Mouse (Mus musculus) megakaryocyte, embryonic 14.5 days (primary cell): ENCODE data around the gene Phf21a. TPM values are rescaled to one million over a fixed set of nuclear protein-coding genes. Genes with fewer than 3 reads are reported as not detected.

Source experiments
- H3K27me3 ChIP-seq: replicated peaks from 2 replicates; pipeline ENCODE3; 2012; ENCODE audit warnings: inconsistent platforms
- H3K36me3 ChIP-seq: replicated peaks from 2 replicates; pipeline ENCODE3; 2012; ENCODE audit warnings: low read length, inconsistent platforms, mixed read lengths
- H3K4me1 ChIP-seq: 2 replicates; pipeline ENCODE4 v1.6.1; 2012; ENCODE audit warnings: inconsistent platforms
- H3K4me3 ChIP-seq: replicated peaks from 2 replicates; pipeline ENCODE3; 2012; ENCODE audit warnings: moderate library complexity, mild to moderate bottlenecking, inconsistent platforms
- H3K9me3 ChIP-seq: 2 replicates; pipeline ENCODE4 v1.6.1; 2012; ENCODE audit warnings: inconsistent platforms
- FLI1 ChIP-seq: IDR thresholded peaks from 2 replicates; pipeline ENCODE4 v1.6.1; 2012; ENCODE audit warnings: low read length, inconsistent platforms, mixed read lengths
- GATA1 ChIP-seq: IDR thresholded peaks from 3 replicates; pipeline ENCODE4 v1.6.1; 2012; ENCODE audit warnings: mixed read lengths, low read length, inconsistent platforms, borderline replicate concordance
- polyA plus RNA-seq: library from polyadenylated mRNA; stranded (reverse); fragments of >175 nt; gene quantifications from 2 replicates; pipeline ENCODE4 v1.2.3, GENCODE M21; 2012; ENCODE audit warnings: low replicate concordance; ENCODE audit not compliant: insufficient read depth

Gene Phf21a
- polyA plus RNA-seq, 1 experiment, result 19.0 TPM

GRCm38 (mm10) chr2:92402591-92403326 is 309.8 kb downstream of the Phf21a start:
- Histone ChIP-seq H3K9me3 (peaks cover 11% of the 10 kb centered on the region), H3K27me3 (peaks cover 42% of the 10 kb centered on the region), H3K4me1 (peaks cover 25% of the 10 kb centered on the region), H3K4me3 (no peak overlapping the region), H3K36me3 (peaks cover 49% of the 10 kb centered on the region)
- no peak for TF ChIP-seq GATA1
- no peak for TF ChIP-seq FLI1

GRCm38 (mm10) chr2:92403776-92404319 is 310.9 kb downstream of the Phf21a start:
- H3K4me1 ChIP-seq, result peaks cover 25% of the 10 kb centered on the region
- H3K36me3 ChIP-seq, result peaks cover 60% of the 10 kb centered on the region
- TF ChIP-seq GATA1 (no peak), FLI1 (no peak)
- no peak overlapping the region for H3K4me3 ChIP-seq
- peaks cover 11% of the 10 kb centered on the region for H3K9me3 ChIP-seq
- peaks cover 35% of the 10 kb centered on the region for H3K27me3 ChIP-seq

- no peak for TF ChIP-seq FLI1
- TF ChIP-seq GATA1, result no peak
- peaks cover 19% of the 10 kb centered on the region for H3K4me1 ChIP-seq
- H3K36me3 ChIP-seq, result peaks cover 69% of the 10 kb centered on the region
- peaks cover 26% of the 10 kb centered on the region for H3K27me3 ChIP-seq
- H3K9me3 ChIP-seq, result peaks cover 11% of the 10 kb centered on the region
- no peak overlapping the region for H3K4me3 ChIP-seq
Observed at GRCm38 (mm10) chr2:92404737-92405136, 311.8 kb downstream of the Phf21a start.

- no peak for TF ChIP-seq GATA1
- no peak for TF ChIP-seq FLI1
- Histone ChIP-seq H3K36me3 (peaks cover 78% of the 10 kb centered on the region), H3K27me3 (peaks cover 18% of the 10 kb centered on the region), H3K9me3 (peaks cover 6% of the 10 kb centered on the region), H3K4me3 (no peak overlapping the region), H3K4me1 (peaks cover 17% of the 10 kb centered on the region)
Observed at GRCm38 (mm10) chr2:92405687-92406086, 312.8 kb downstream of the Phf21a start.

GRCm38 (mm10) chr2:92408309-92409045 is 315.6 kb downstream of the Phf21a start:
- no peak for TF ChIP-seq GATA1
- TF ChIP-seq FLI1, result no peak
- no peaks in the 10 kb centered on the region for H3K4me1 ChIP-seq
- H3K9me3 ChIP-seq, result no peaks in the 10 kb centered on the region
- H3K36me3 ChIP-seq, result peaks cover 100% of the 10 kb centered on the region
- H3K27me3 ChIP-seq, result no peaks in the 10 kb centered on the region
- no peak overlapping the region for H3K4me3 ChIP-seq

GRCm38 (mm10) chr2:92411705-92412104 is 318.8 kb downstream of the Phf21a start:
- Histone ChIP-seq H3K4me3 (no peak overlapping the region), H3K9me3 (no peaks in the 10 kb centered on the region), H3K36me3 (peaks cover 100% of the 10 kb centered on the region), H3K27me3 (no peaks in the 10 kb centered on the region), H3K4me1 (no peaks in the 10 kb centered on the region)
- TF ChIP-seq FLI1, result no peak

Other genes starting within 250 kb of the Phf21a start
- gene Chrm4, start 165.9 kb upstream of the Phf21a start, polyA plus RNA-seq, result 0.92 and 2.8 TPM in 2 replicates
- 45.5 and 59.2 TPM in 2 replicates for gene Mdk, start 160.8 kb upstream of the Phf21a start, polyA plus RNA-seq
- not detected in 2 replicates for gene Gm9821, start 147.4 kb upstream of the Phf21a start, polyA plus RNA-seq
- 303 and 682 TPM in 2 replicates for gene Dgkz, start 117.3 kb upstream of the Phf21a start, polyA plus RNA-seq
- gene Creb3l1, start 68.6 kb upstream of the Phf21a start, polyA plus RNA-seq, result 22.3 and 27.7 TPM in 2 replicates